Mouse (Mus musculus) intestine, embryonic 14.5 days (tissue): ENCODE data around the gene Cdh23. TPM values are rescaled to one million over a fixed set of nuclear protein-coding genes. Genes with fewer than 3 reads are reported as not detected.

Source experiments
- ATAC-seq: fragments of 200-750 bp; cut with Nextera tagmentation; replicated peaks from 2 replicates; pipeline ENCODE4 v1.8.0; 2017; ENCODE audit warnings: low read depth, moderate number of reproducible peaks, moderate TSS enrichment, moderate library complexity; ENCODE audit not compliant: low FRiP score, low TSS enrichment
- DNase-seq: peaks from one replicate; pipeline ENCODE4 v3.0.0-alpha.2; 2018; ENCODE audit warnings: low spot score
- H3K27ac ChIP-seq: fragments of 300-500 bp; sonication (generic); 2 replicates; pipeline ENCODE4 v1.5.1; 2014; ENCODE audit warnings: low read depth, mild to moderate bottlenecking, control low read depth
- H3K27me3 ChIP-seq: fragments of 300-500 bp; sonication (generic); replicated peaks from 2 replicates; pipeline ENCODE4 v1.6.1; 2014; ENCODE audit warnings: low read length, control low read depth; ENCODE audit not compliant: control insufficient read depth, insufficient read depth
- H3K36me3 ChIP-seq: fragments of 300-500 bp; sonication (generic); 2 replicates; pipeline ENCODE4 v1.6.1; 2014; ENCODE audit warnings: low read length, control low read depth; ENCODE audit not compliant: control insufficient read depth, insufficient read depth
- H3K4me1 ChIP-seq: fragments of 300-500 bp; sonication (generic); replicated peaks from 2 replicates; pipeline ENCODE4 v1.6.1; 2014; ENCODE audit warnings: low read length, control low read depth, mixed read lengths; ENCODE audit not compliant: control insufficient read depth, insufficient read depth
- H3K4me2 ChIP-seq: fragments of 300-500 bp; sonication (generic); 2 replicates; pipeline ENCODE4 v1.6.1; 2014; ENCODE audit warnings: low read length
- H3K4me3 ChIP-seq: fragments of 300-500 bp; sonication (generic); 2 replicates; pipeline ENCODE4 v1.5.1; 2014; ENCODE audit warnings: low read depth, low read length, control low read depth, mixed read lengths
- H3K9ac ChIP-seq: fragments of 300-500 bp; sonication (generic); 2 replicates; pipeline ENCODE4 v1.6.1; 2014; ENCODE audit warnings: mild to moderate bottlenecking, low read length
- H3K9me3 ChIP-seq: fragments of 300-500 bp; sonication (generic); 2 replicates; pipeline ENCODE4 v1.6.1; 2016; ENCODE audit warnings: low read length, control low read depth; ENCODE audit not compliant: control insufficient read depth
- WGBS: fragments of 180-500 bp; shearing (Covaris S2); extraction: QIAGEN DNeasy Blood & Tissue Kit; methylation state at CpG from one replicate; pipeline ENCODE4 v1.1.7; 2014; 5-methylcytosine and 5-hydroxymethylcytosine counted together
- polyA plus RNA-seq: library from polyadenylated mRNA; unstranded; fragments of >200 nt; fragmentation: Nextera tagmentation; extraction: Ambion mirVana; gene quantifications from 2 replicates; pipeline ENCODE4 v1.2.1, GENCODE M21; 2014

The Cdh23 gene
- polyA plus RNA-seq, 1 experiment from 2014 or later: 1.0 TPM

- no peaks in the 10 kb centered on the region for H3K36me3 ChIP-seq
- no peak overlapping the region for H3K27ac ChIP-seq
- no peaks in the 10 kb centered on the region for H3K27me3 ChIP-seq
- H3K9ac ChIP-seq: no peak overlapping the region
- ATAC-seq (no peak), DNase-seq (no peak)
- no peak overlapping the region for H3K4me2 ChIP-seq
- H3K4me1 ChIP-seq: peaks cover 31% of the 10 kb centered on the region
- no peaks in the 10 kb centered on the region for H3K9me3 ChIP-seq
- WGBS: 92% methylated on average over 4 of the region's 4 CpGs
- no peak overlapping the region for H3K4me3 ChIP-seq
Observed at GRCm38 (mm10) chr10:60357441-60357840, 338.8 kb downstream of the Cdh23 start.

GRCm38 (mm10) chr10:60354881-60355677, 341.2 kb downstream of the Cdh23 start:
- DNase-seq (no peak), ATAC-seq (no peak)
- Histone ChIP-seq H3K9me3 (no peaks in the 10 kb centered on the region), H3K4me2 (no peak overlapping the region), H3K4me3 (no peak overlapping the region), H3K36me3 (no peaks in the 10 kb centered on the region), H3K9ac (no peak overlapping the region), H3K4me1 (peaks cover 47% of the 10 kb centered on the region), H3K27ac (peak overlapping the region; percentile 76), H3K27me3 (no peaks in the 10 kb centered on the region)
- 52% methylated on average over 11 of the region's 11 CpGs for WGBS

DNA sequence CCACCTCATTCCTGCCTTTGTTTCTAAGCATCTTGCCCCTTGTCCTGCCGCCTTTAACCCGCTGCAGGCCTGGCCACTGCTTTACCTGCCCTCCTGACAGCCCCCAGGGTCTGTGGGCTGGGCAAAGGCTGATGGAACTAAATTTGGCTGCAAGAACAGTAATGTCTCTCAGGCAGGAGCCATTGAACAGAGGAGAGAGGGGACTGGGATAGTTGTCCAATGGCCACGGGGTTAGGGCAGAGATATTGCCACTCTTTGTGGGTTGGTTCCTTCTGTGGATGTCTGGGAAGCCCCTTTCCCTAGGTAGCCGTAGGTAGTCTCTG, 342.3 kb downstream of the Cdh23 start:
- Histone ChIP-seq H3K4me3 (no peak overlapping the region), H3K27ac (peak overlapping the region; percentile 76), H3K4me1 (peaks cover 58% of the 10 kb centered on the region), H3K9ac (no peak overlapping the region), H3K9me3 (no peaks in the 10 kb centered on the region), H3K4me2 (no peak overlapping the region), H3K36me3 (no peaks in the 10 kb centered on the region), H3K27me3 (no peaks in the 10 kb centered on the region)
- 91% methylated on average over 4 of the region's 4 CpGs for WGBS
- no peak for DNase-seq
- ATAC-seq: no peak

- no peaks in the 10 kb centered on the region for H3K36me3 ChIP-seq
- ATAC-seq: no peak
- 41% methylated on average over 5 of the region's 5 CpGs for WGBS
- peak overlapping the region; percentile 97 for H3K27ac ChIP-seq
- H3K9me3 ChIP-seq: no peaks in the 10 kb centered on the region
- peaks cover 64% of the 10 kb centered on the region for H3K4me1 ChIP-seq
- no peaks in the 10 kb centered on the region for H3K27me3 ChIP-seq
- no peak for DNase-seq
- no peak overlapping the region for H3K4me3 ChIP-seq
- no peak overlapping the region for H3K9ac ChIP-seq
- H3K4me2 ChIP-seq: no peak overlapping the region
Observed at GRCm38 (mm10) chr10:60353241-60354002, 342.9 kb downstream of the Cdh23 start.

- DNase-seq: peak; percentile 77
- Histone ChIP-seq H3K4me2 (peak overlapping the region; percentile 45), H3K36me3 (no peaks in the 10 kb centered on the region), H3K27ac (peak overlapping the region; percentile 97), H3K9ac (no peak overlapping the region; the same call in 1 of the 2 replicates), H3K4me1 (peaks cover 78% of the 10 kb centered on the region), H3K27me3 (no peaks in the 10 kb centered on the region), H3K4me3 (no peak overlapping the region), H3K9me3 (no peaks in the 10 kb centered on the region)
- WGBS: 13% methylated on average over 7 of the region's 7 CpGs
- peak; percentile 57 for ATAC-seq
Observed at GRCm38 (mm10) chr10:60351761-60352455, 344.4 kb downstream of the Cdh23 start.

DNA sequence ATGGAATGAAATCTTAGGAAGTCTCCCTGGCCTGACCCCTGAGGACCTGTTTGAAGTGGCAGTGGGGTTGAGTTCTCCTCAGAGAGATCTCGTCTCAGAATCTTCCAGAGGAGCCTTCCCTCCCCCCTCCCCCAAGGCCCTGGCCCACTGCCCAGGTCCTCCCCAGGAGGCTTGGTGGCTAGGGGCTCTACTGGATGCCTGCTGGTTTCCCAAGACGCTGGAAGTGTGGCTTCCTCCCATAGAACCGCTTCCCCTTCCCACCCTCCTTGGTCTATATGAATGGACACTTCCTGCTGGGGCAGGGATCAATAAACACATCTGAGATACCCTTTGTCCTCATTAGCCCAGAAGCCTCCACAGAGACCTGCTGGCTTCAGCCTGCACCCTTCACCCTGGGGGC, 345.0 kb downstream of the Cdh23 start:
- DNase-seq (peak; percentile 63), ATAC-seq (0 out of 2 replicates have a peak, but pooled peaks have one; percentile 4)
- peak overlapping the region; percentile 1; the same call in 1 of the 2 replicates for H3K9ac ChIP-seq
- H3K4me1 ChIP-seq: peaks cover 83% of the 10 kb centered on the region
- no peaks in the 10 kb centered on the region for H3K36me3 ChIP-seq
- no peak overlapping the region for H3K4me3 ChIP-seq
- H3K4me2 ChIP-seq: peak overlapping the region; percentile 45
- no peaks in the 10 kb centered on the region for H3K9me3 ChIP-seq
- peak overlapping the region; percentile 97 for H3K27ac ChIP-seq
- WGBS: 8% methylated on average over 3 of the region's 3 CpGs
- H3K27me3 ChIP-seq: no peaks in the 10 kb centered on the region

- Histone ChIP-seq H3K9me3 (no peaks in the 10 kb centered on the region), H3K9ac (no peak overlapping the region), H3K4me3 (peak overlapping the region; percentile 21; the same call in 1 of the 2 replicates), H3K4me1 (peaks cover 84% of the 10 kb centered on the region), H3K27me3 (no peaks in the 10 kb centered on the region), H3K36me3 (no peaks in the 10 kb centered on the region), H3K4me2 (peak overlapping the region; percentile 45), H3K27ac (peak overlapping the region; percentile 97)
- 20% methylated on average over 3 of the region's 3 CpGs for WGBS
- DNase-seq (peak; percentile 99), ATAC-seq (peak; percentile 70)
Observed at GRCm38 (mm10) chr10:60350805-60351167, 345.5 kb downstream of the Cdh23 start.

DNA sequence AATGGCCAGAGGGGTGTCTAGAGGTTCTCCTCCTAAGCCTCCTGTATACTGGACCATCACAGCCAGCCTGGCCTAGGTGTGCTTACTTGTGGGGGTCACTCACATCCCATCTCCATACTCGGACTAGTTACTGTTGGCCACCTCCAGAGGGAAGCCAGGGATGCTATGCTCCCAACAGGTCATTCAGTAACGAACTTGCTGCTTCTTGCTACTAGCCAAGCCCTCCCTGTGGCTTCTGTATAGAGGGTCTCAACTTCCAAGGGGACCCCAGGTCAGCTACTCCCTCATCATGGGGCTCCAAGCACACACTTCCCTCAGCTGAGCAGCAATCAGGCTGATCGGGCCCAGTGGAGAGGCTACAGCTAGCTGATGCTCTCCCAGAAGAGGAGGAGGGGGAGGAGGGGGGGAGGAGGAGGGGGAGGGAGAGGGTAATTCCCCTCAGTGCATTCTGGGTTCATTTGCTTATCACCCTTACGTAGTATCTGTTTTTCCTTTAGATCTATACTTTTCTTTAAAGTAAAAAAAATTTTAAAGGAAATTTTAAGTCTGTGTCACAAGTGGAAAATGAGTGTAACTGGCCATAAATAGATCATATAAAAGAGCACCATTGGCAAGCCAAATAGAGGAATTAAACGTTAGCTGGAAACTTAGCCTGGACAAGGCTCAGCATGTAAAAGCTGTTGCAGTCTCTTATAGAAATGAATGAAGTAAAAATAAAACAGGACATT, 346.0 kb downstream of the Cdh23 start:
- Histone ChIP-seq H3K4me1 (peaks cover 83% of the 10 kb centered on the region), H3K27me3 (no peaks in the 10 kb centered on the region), H3K9me3 (no peaks in the 10 kb centered on the region), H3K9ac (no peak overlapping the region), H3K27ac (peak overlapping the region; percentile 97), H3K4me3 (peak overlapping the region; percentile 21; the same call in 1 of the 2 replicates), H3K36me3 (no peaks in the 10 kb centered on the region), H3K4me2 (peak overlapping the region; percentile 45)
- 42% methylated on average over 5 of the region's 5 CpGs for WGBS
- ATAC-seq: no peak
- DNase-seq: no peak
